Mouse (Mus musculus) brain, embryonic 14.5 days (tissue): ENCODE data around the gene Ctsz.

ENCODE experiments used
- CTCF ChIP-seq: fragments of 200-500 bp; IDR thresholded peaks from 2 replicates; pipeline ENCODE4 v1.5.1; 2012; ENCODE audit warnings: inconsistent platforms, mild to moderate bottlenecking, moderate library complexity, borderline replicate concordance; ENCODE audit not compliant: insufficient read depth, insufficient read length; ENCODE audit errors: extremely low read depth
- POLR2A ChIP-seq: fragments of 200-500 bp; IDR thresholded peaks from 2 replicates; pipeline ENCODE4 v1.6.1; 2012; ENCODE audit warnings: mild to moderate bottlenecking, inconsistent platforms, borderline replicate concordance; ENCODE audit not compliant: poor library complexity, insufficient read depth, insufficient read length, severe bottlenecking; ENCODE audit errors: extremely low read depth

- TF ChIP-seq POLR2A (no peak), CTCF (no peak)
These were observed 25.7 kb downstream of the Ctsz start for GRCm38 (mm10) chr2:174413127-174413526.
